Mouse (Mus musculus): ENCODE measurements around the gene Trim46. TPM values are rescaled to one million over a fixed set of nuclear protein-coding genes. Genes with fewer than 3 reads are reported as not detected.

The Trim46 gene
- polyA plus RNA-seq, 1 experiment from 2014 or later = 13.5 TPM

GRCm38 (mm10) chr3:89193853-89194252, 52.3 kb downstream of the Trim46 start:
- Histone ChIP-seq H3K36me3 (ENCODE audit: control insufficient read depth, insufficient read depth, low read length) (no peaks in the 10 kb centered on the region), H3K9me3 (ENCODE audit: control insufficient read depth, low read length) (no peaks in the 10 kb centered on the region), H3K4me3 (ENCODE audit: low read depth, low read length) (no peak overlapping the region), H3K4me1 (replicated peaks; ENCODE audit: control insufficient read depth, insufficient read depth, low read length) (peaks cover 2% of the 10 kb centered on the region), H3K27me3 (ENCODE audit: control insufficient read depth, insufficient read depth, low read length) (no peaks in the 10 kb centered on the region), H3K9ac (ENCODE audit: low read length) (no peak overlapping the region), H3K4me2 (ENCODE audit: low read depth, low read length, severe bottlenecking) (no peak overlapping the region), H3K27ac (ENCODE audit: low read depth, low read length) (no peak overlapping the region)
- ATAC-seq (replicated peaks; ENCODE audit: low FRiP score) (no peak), DNase-seq (ENCODE audit: low spot score) (no peak)
- WGBS = 84% methylated on average over 2 of the region's 2 CpGs

- no peak for DNase-seq (ENCODE audit: low spot score)
- H3K4me3 ChIP-seq (ENCODE audit: low read depth, low read length) = no peak overlapping the region
- no peaks in the 10 kb centered on the region for H3K9me3 ChIP-seq (ENCODE audit: control insufficient read depth, low read length)
- H3K27ac ChIP-seq (ENCODE audit: low read depth, low read length) = no peak overlapping the region
- ATAC-seq (replicated peaks; ENCODE audit: low FRiP score) = no peak
- no peak overlapping the region for H3K9ac ChIP-seq (ENCODE audit: low read length)
- H3K4me2 ChIP-seq (ENCODE audit: low read depth, low read length, severe bottlenecking) = no peak overlapping the region
- H3K4me1 ChIP-seq (replicated peaks; ENCODE audit: control insufficient read depth, insufficient read depth, low read length) = peaks cover 2% of the 10 kb centered on the region
- H3K36me3 ChIP-seq (ENCODE audit: control insufficient read depth, insufficient read depth, low read length) = no peaks in the 10 kb centered on the region
- 81% methylated on average over 1 of the region's 1 CpGs for WGBS
- H3K27me3 ChIP-seq (ENCODE audit: control insufficient read depth, insufficient read depth, low read length) = no peaks in the 10 kb centered on the region
Measured at GRCm38 (mm10) chr3:89193351-89193750, 52.8 kb downstream of the Trim46 start.

GRCm38 (mm10) chr3:89190436-89190835, 55.7 kb downstream of the Trim46 start:
- DNase-seq (ENCODE audit: low spot score) (no peak), ATAC-seq (replicated peaks; ENCODE audit: low FRiP score) (no peak)
- no peaks in the 10 kb centered on the region for H3K36me3 ChIP-seq (ENCODE audit: control insufficient read depth, insufficient read depth, low read length)
- H3K4me2 ChIP-seq (ENCODE audit: low read depth, low read length, severe bottlenecking) = no peak overlapping the region
- no peak overlapping the region for H3K9ac ChIP-seq (ENCODE audit: low read length)
- no peak overlapping the region for H3K4me3 ChIP-seq (ENCODE audit: low read depth, low read length)
- H3K4me1 ChIP-seq (replicated peaks; ENCODE audit: control insufficient read depth, insufficient read depth, low read length) = peaks cover 11% of the 10 kb centered on the region
- H3K27me3 ChIP-seq (ENCODE audit: control insufficient read depth, insufficient read depth, low read length) = no peaks in the 10 kb centered on the region
- H3K27ac ChIP-seq (ENCODE audit: low read depth, low read length) = no peak overlapping the region
- H3K9me3 ChIP-seq (ENCODE audit: control insufficient read depth, low read length) = no peaks in the 10 kb centered on the region
- WGBS = 90% methylated on average over 8 of the region's 8 CpGs

GRCm38 (mm10) chr3:89188478-89188875, 57.6 kb downstream of the Trim46 start:
- ATAC-seq (replicated peaks; ENCODE audit: low FRiP score) = no peak

GRCm38 (mm10) chr3:89187690-89188477, 58.2 kb downstream of the Trim46 start:
- Histone ChIP-seq H3K9me3 (ENCODE audit: control insufficient read depth, low read length) (no peaks in the 10 kb centered on the region), H3K27ac (ENCODE audit: low read depth, low read length) (no peak overlapping the region), H3K27me3 (ENCODE audit: control insufficient read depth, insufficient read depth, low read length) (no peaks in the 10 kb centered on the region), H3K36me3 (ENCODE audit: control insufficient read depth, insufficient read depth, low read length) (no peaks in the 10 kb centered on the region), H3K4me2 (ENCODE audit: low read depth, low read length, severe bottlenecking) (no peak overlapping the region), H3K4me3 (ENCODE audit: low read depth, low read length) (no peak overlapping the region), H3K9ac (ENCODE audit: low read length) (peak overlapping the region; percentile 27; the same call in 1 of the 2 replicates), H3K4me1 (replicated peaks; ENCODE audit: control insufficient read depth, insufficient read depth, low read length) (peaks cover 23% of the 10 kb centered on the region)
- 56% methylated on average over 18 of the region's 18 CpGs for WGBS
- DNase-seq (ENCODE audit: low spot score) = no peak
- ATAC-seq (replicated peaks; ENCODE audit: low FRiP score) = no peak

More at GRCm38 (mm10) chr3:89188478-89188875, 57.6 kb downstream of the Trim46 start:
- Histone ChIP-seq H3K27ac (ENCODE audit: low read depth, low read length) (no peak overlapping the region), H3K4me2 (ENCODE audit: low read depth, low read length, severe bottlenecking) (no peak overlapping the region), H3K36me3 (ENCODE audit: control insufficient read depth, insufficient read depth, low read length) (no peaks in the 10 kb centered on the region), H3K27me3 (ENCODE audit: control insufficient read depth, insufficient read depth, low read length) (no peaks in the 10 kb centered on the region), H3K9me3 (ENCODE audit: control insufficient read depth, low read length) (no peaks in the 10 kb centered on the region), H3K4me3 (ENCODE audit: low read depth, low read length) (no peak overlapping the region), H3K9ac (ENCODE audit: low read length) (no peak overlapping the region), H3K4me1 (replicated peaks; ENCODE audit: control insufficient read depth, insufficient read depth, low read length) (peaks cover 21% of the 10 kb centered on the region)
- WGBS = 63% methylated on average over 12 of the region's 12 CpGs
- no peak for DNase-seq (ENCODE audit: low spot score)

GRCm38 (mm10) chr3:89187197-89187596, 58.9 kb downstream of the Trim46 start:
- no peak overlapping the region for H3K4me3 ChIP-seq (ENCODE audit: low read depth, low read length)
- DNase-seq (ENCODE audit: low spot score) (no peak), ATAC-seq (replicated peaks; ENCODE audit: low FRiP score) (no peak)
- H3K4me2 ChIP-seq (ENCODE audit: low read depth, low read length, severe bottlenecking) = 0 out of 2 replicates have a peak overlapping the region, but pooled peaks have one; percentile 16
- H3K4me1 ChIP-seq (replicated peaks; ENCODE audit: control insufficient read depth, insufficient read depth, low read length) = peaks cover 23% of the 10 kb centered on the region
- no peaks in the 10 kb centered on the region for H3K9me3 ChIP-seq (ENCODE audit: control insufficient read depth, low read length)
- H3K27me3 ChIP-seq (ENCODE audit: control insufficient read depth, insufficient read depth, low read length) = no peaks in the 10 kb centered on the region
- WGBS = 31% methylated on average over 23 of the region's 23 CpGs
- no peak overlapping the region for H3K27ac ChIP-seq (ENCODE audit: low read depth, low read length)
- H3K9ac ChIP-seq (ENCODE audit: low read length) = no peak overlapping the region
- no peaks in the 10 kb centered on the region for H3K36me3 ChIP-seq (ENCODE audit: control insufficient read depth, insufficient read depth, low read length)

MicroRNAs within 50 kb of the gene (microRNA counts, 519-probe panel; counts per million panel counts)
- microRNA mmu-miR-92b = 5,667 counts per million, percentile 74 among the panel's probes with 10 or more counts

Small RNA genes within 50 kb of the gene (microRNA-seq; reads per million reads assigned to microRNA genes)
- 19,871 reads per million, percentile 98 among the genes with 10 or more reads in this experiment for gene Mir92b (ENCODE audit: insufficient number of aligned reads)

Other genes with a start within 250 kb of the Trim46 start
- gene Rusc1, start 153.0 kb downstream of the Trim46 start, polyA plus RNA-seq (2014; fragmentation: Nextera tagmentation; extraction: Ambion mirVana) = 23.9 and 24.5 TPM in 2 replicates
- not detected in 2 replicates for gene Gm43738, start 145.2 kb downstream of the Trim46 start, polyA plus RNA-seq (2014; fragmentation: Nextera tagmentation; extraction: Ambion mirVana)
- gene Fdps, start 144.3 kb downstream of the Trim46 start, polyA plus RNA-seq (2014; fragmentation: Nextera tagmentation; extraction: Ambion mirVana) = 332 and 356 TPM in 2 replicates
- 2.1 and 2.8 TPM in 2 replicates for gene Pklr, start 110.2 kb downstream of the Trim46 start, polyA plus RNA-seq (2014; fragmentation: Nextera tagmentation; extraction: Ambion mirVana)
- gene Hcn3, start 86.1 kb downstream of the Trim46 start, polyA plus RNA-seq (2014; fragmentation: Nextera tagmentation; extraction: Ambion mirVana) = 6.3 and 6.7 TPM in 2 replicates
- 34.7 and 40.8 TPM in 2 replicates for gene Clk2, start 81.5 kb downstream of the Trim46 start, polyA plus RNA-seq (2014; fragmentation: Nextera tagmentation; extraction: Ambion mirVana)
- 92.5 and 107 TPM in 2 replicates for gene Scamp3, start 68.8 kb downstream of the Trim46 start, polyA plus RNA-seq (2014; fragmentation: Nextera tagmentation; extraction: Ambion mirVana)
- 26.3 and 27.8 TPM in 2 replicates for gene Fam189b, start 63.2 kb downstream of the Trim46 start, polyA plus RNA-seq (2014; fragmentation: Nextera tagmentation; extraction: Ambion mirVana)
- 32.4 and 37.7 TPM in 2 replicates for gene Gba, start 43.4 kb downstream of the Trim46 start, polyA plus RNA-seq (2014; fragmentation: Nextera tagmentation; extraction: Ambion mirVana)
- gene Thbs3, start 31.1 kb downstream of the Trim46 start, polyA plus RNA-seq (2014; fragmentation: Nextera tagmentation; extraction: Ambion mirVana) = 63.3 and 69.9 TPM in 2 replicates
- gene Mtx1, start 19.2 kb downstream of the Trim46 start, polyA plus RNA-seq (2014; fragmentation: Nextera tagmentation; extraction: Ambion mirVana) = 194 and 213 TPM in 2 replicates
- 2.0 and 3.4 TPM in 2 replicates for gene Muc1, start 17.3 kb downstream of the Trim46 start, polyA plus RNA-seq (2014; fragmentation: Nextera tagmentation; extraction: Ambion mirVana)
- gene Krtcap2, start 343 bp downstream of the Trim46 start, polyA plus RNA-seq (2014; fragmentation: Nextera tagmentation; extraction: Ambion mirVana) = 237 and 252 TPM in 2 replicates
- 79.0 and 83.9 TPM in 2 replicates for gene Dpm3, start 13.0 kb upstream of the Trim46 start, polyA plus RNA-seq (2014; fragmentation: Nextera tagmentation; extraction: Ambion mirVana)
- gene Slc50a1, start 24.3 kb upstream of the Trim46 start, polyA plus RNA-seq (2014; fragmentation: Nextera tagmentation; extraction: Ambion mirVana) = 28.4 and 31.8 TPM in 2 replicates
- gene Efna1, start 34.8 kb upstream of the Trim46 start, polyA plus RNA-seq (2014; fragmentation: Nextera tagmentation; extraction: Ambion mirVana) = 10.8 and 11.4 TPM in 2 replicates
- 6.6 and 7.7 TPM in 2 replicates for gene Efna3, start 76.7 kb upstream of the Trim46 start, polyA plus RNA-seq (2014; fragmentation: Nextera tagmentation; extraction: Ambion mirVana)
- gene Efna4, start 91.7 kb upstream of the Trim46 start, polyA plus RNA-seq (2014; fragmentation: Nextera tagmentation; extraction: Ambion mirVana) = 17.1 and 20.7 TPM in 2 replicates
- gene Adam15, start 103.7 kb upstream of the Trim46 start, polyA plus RNA-seq (2014; fragmentation: Nextera tagmentation; extraction: Ambion mirVana) = 27.9 and 28.4 TPM in 2 replicates
- 0.13 TPM in 1 of 2 replicates, not detected in the other for gene Dcst2, start 115.7 kb upstream of the Trim46 start, polyA plus RNA-seq (2014; fragmentation: Nextera tagmentation; extraction: Ambion mirVana)
- gene Dcst1, start 118.9 kb upstream of the Trim46 start, polyA plus RNA-seq (2014; fragmentation: Nextera tagmentation; extraction: Ambion mirVana) = 0.08 and 0.15 TPM in 2 replicates
- 1.3 and 1.4 TPM in 2 replicates for gene Zbtb7b, start 148.5 kb upstream of the Trim46 start, polyA plus RNA-seq (2014; fragmentation: Nextera tagmentation; extraction: Ambion mirVana)
- 0.91 and 1.9 TPM in 2 replicates for gene Lenep, start 156.5 kb upstream of the Trim46 start, polyA plus RNA-seq (2014; fragmentation: Nextera tagmentation; extraction: Ambion mirVana)
- gene Flad1, start 165.6 kb upstream of the Trim46 start, polyA plus RNA-seq (2014; fragmentation: Nextera tagmentation; extraction: Ambion mirVana) = 28.5 and 31.9 TPM in 2 replicates
- 491 and 495 TPM in 2 replicates for gene Cks1b, start 172.1 kb upstream of the Trim46 start, polyA plus RNA-seq (2014; fragmentation: Nextera tagmentation; extraction: Ambion mirVana)
- 30.9 and 31.6 TPM in 2 replicates for gene Shc1, start 172.1 kb upstream of the Trim46 start, polyA plus RNA-seq (2014; fragmentation: Nextera tagmentation; extraction: Ambion mirVana)
- gene Pygo2, start 183.9 kb upstream of the Trim46 start, polyA plus RNA-seq (2014; fragmentation: Nextera tagmentation; extraction: Ambion mirVana) = 53.9 and 60.6 TPM in 2 replicates
- 9.1 and 10.0 TPM in 2 replicates for gene Pbxip1, start 190.4 kb upstream of the Trim46 start, polyA plus RNA-seq (2014; fragmentation: Nextera tagmentation; extraction: Ambion mirVana)
- gene Pmvk, start 208.2 kb upstream of the Trim46 start, polyA plus RNA-seq (2014; fragmentation: Nextera tagmentation; extraction: Ambion mirVana) = 62.5 and 71.1 TPM in 2 replicates

All from forebrain, embryonic 11.5 days (tissue).